Mouse (Mus musculus): ENCODE results near the gene Gm8897.
"Not testable (repeated sequence)": the region's sequence is repeated elsewhere in the genome, so short reads cannot be mapped to it uniquely, and the experiment has no call there.

The Gm8897 gene

DNA sequence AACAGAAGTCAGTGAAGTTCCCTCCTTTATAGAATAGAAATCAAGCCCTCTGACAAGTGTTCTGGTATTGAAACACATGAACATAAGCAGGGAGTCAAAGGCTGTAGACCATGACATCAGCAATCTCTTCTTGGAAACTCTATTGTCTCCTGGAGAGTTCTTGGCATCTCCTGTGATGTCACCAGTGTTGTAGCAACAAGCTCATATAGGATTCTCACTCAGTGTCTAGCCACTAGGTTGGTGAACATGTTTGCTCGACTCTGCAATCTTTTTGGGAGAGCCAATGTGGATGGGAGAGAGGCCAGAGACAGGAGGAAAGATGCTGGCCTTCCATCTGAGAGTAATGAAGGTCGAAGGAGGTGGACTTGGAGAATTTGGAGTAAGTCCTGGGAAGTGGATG lies at the start of gene Gm8897:
Gene Gm8897 (plus strand): TSS at position 301 of the 400 bp plus-strand sequence.
- not testable (repeated sequence) for DNase-seq (ENCODE audit: low spot score)

DNA sequence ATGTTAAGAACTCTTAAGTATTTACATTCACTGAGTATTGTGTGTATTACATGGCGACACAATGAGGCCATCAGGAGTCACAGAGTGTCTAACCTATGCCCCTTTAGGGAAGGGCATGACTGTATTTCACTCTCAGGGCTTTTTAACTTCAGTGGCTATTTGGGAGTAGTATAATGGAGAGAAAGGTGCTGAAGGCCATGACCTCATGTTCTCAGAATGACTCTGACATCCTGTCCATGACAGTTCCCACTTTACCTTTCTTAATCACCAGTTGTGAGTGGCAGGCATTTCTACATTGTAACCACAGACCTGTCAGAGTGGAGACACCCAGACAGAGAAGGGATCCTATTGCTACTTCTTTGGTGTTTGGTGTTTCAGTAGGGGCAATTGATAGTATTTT lies 473 bp downstream of the Gm8897 start:
- DNase-seq (ENCODE audit: low spot score), result not testable (repeated sequence)
